Mouse (Mus musculus): ENCODE results near the gene Scarf1. TPM values are rescaled to one million over a fixed set of nuclear protein-coding genes. Genes with fewer than 3 reads are reported as not detected.

Gene Scarf1
- total and polyA plus RNA-seq, 2 experiments: 5.8 to 16.9 TPM

DNA sequence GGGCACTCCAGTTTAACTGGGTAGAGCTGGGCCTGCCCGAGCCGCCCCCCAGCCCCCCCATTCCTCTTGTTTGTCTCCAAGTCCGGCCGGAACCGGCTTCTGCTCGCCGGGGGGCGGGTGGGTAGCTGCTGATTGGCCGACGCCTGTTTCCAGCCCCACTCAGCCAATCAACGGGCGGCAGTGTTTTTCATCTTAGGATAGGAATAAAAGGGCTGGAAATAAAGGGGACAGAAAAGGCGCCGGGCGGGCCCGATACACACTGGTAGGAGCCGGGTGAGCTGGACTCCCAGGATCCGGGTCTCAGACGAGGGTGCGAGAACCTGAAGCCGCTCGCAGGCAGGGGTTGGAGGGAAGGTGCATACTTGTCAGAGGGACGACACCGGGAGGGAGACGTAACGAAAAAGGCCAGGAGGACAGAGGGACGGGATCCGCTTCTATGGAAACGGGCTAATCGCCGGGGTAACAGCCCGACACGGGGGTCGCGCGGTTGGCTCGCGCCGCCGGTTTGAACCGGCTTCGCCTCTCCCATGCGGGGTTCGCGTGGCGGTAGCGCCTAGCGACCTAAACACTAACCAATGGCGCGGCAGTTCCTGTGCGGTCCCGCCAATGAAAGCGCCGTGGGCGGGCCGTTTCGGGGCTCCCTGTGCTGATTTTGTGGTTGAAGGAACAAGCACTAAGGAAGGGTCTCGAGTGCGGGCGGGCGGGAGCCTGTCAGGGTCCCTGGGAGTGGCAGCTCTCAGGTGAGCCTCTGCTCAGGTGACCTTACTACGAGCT lies 18.3 kb downstream of the Scarf1 start, which contains the start of gene Slc43a2:
Slc43a2 (plus strand) TSS at position 226 of the 774 bp plus-strand sequence.
- Histone ChIP-seq H3K4me3 (ENCODE audit: insufficient read depth, low read depth, low read length) (peak within 1 kb of the TSS; percentile 86), H3K4me1 (ENCODE audit: control insufficient read depth, insufficient read depth, low read length) (peaks cover 5% of the 10 kb centered on the region), H3K79me2 (ENCODE audit: control insufficient read depth, insufficient read depth, low read length) (no peaks in the 10 kb centered on the region), H3K27me3 (ENCODE audit: control insufficient read depth, insufficient read depth, low read length) (no peaks in the 10 kb centered on the region), H3K36me3 (ENCODE audit: control insufficient read depth, insufficient read depth, low read length) (peaks cover 6% of the 10 kb centered on the region; the same call in 1 of the 2 replicates), H3K9ac (ENCODE audit: low read depth, low read length) (peak within 1 kb of the TSS; percentile 78), H3K27ac (replicated peaks; ENCODE audit: insufficient read depth, low read depth, low read length) (peak within 1 kb of the TSS; percentile 73)
- peak; percentile 63 for DNase-seq (ENCODE audit: extremely low read depth, low read depth, low spot score)
- WGBS: 1% methylated on average over 62 of the region's 62 CpGs
- 0 out of 2 replicates have a peak, but pooled peaks have one; percentile 13 for TF ChIP-seq POLR2A (IDR thresholded peaks at IDR 0.05; ENCODE audit: extremely low read depth, insufficient read depth, low read length)
- TF ChIP-seq CTCF (IDR thresholded peaks at IDR 0.05; ENCODE audit: low read depth, low read length): no peak

DNA sequence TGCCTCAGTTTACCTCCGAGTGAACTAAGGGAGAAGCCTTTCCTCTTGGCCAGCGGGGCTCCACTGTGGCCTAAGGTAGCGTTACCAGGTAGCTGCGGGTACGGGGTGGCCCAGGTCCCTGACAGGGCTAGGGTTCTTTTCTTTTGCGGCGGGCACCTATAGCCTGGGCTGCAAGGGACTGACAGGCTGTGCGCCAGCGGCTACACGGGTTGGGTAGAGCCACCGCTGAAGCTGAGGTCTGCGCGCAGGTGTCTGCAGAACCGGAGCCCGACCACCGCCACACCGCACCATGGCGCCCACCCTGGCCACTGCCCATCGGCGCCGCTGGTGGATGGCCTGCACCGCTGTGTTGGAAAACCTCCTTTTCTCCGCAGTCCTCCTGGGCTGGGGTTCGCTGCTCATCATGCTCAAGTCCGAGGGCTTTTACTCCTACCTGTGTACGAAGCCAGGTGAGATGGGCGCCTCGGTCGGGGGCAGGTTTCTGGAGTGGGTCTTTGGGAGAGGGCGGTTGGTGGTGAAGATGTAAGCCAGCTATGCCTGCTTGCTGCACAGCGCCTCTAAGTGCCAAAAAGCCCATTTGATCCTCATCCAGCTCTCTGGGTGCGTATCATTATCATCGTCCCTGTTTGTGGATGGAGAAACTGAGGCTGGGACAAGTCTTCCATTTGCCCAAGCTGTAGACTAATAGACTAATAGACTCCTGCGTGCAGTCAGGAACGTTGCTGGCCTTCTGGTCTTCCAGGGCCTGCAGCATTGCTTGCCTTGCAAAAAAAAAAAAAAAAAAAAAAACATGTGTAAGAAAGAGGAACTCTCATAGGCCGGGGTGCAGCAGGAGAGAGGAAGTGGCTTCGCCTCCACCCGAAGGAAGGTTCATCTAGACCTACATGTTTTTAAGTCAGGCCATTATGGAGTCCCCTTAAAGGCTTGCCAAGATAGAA lies 19.3 kb downstream of the Scarf1 start:
- TF ChIP-seq CTCF (IDR thresholded peaks at IDR 0.05; ENCODE audit: low read depth, low read length): no peak
- no peak for TF ChIP-seq POLR2A (IDR thresholded peaks at IDR 0.05; ENCODE audit: extremely low read depth, insufficient read depth, low read length)
- DNase-seq (ENCODE audit: extremely low read depth, low read depth, low spot score): peak; percentile 42
- peak overlapping the region; percentile 86 for H3K4me3 ChIP-seq (ENCODE audit: insufficient read depth, low read depth, low read length)
- H3K79me2 ChIP-seq (ENCODE audit: control insufficient read depth, insufficient read depth, low read length): no peaks in the 10 kb centered on the region
- H3K9ac ChIP-seq (ENCODE audit: low read depth, low read length): peak overlapping the region; percentile 75
- WGBS: 33% methylated on average over 38 of the region's 38 CpGs
- H3K27ac ChIP-seq (replicated peaks; ENCODE audit: insufficient read depth, low read depth, low read length): peak overlapping the region; percentile 55
- peaks cover 1% of the 10 kb centered on the region; the same call in 1 of the 2 replicates for H3K36me3 ChIP-seq (ENCODE audit: control insufficient read depth, insufficient read depth, low read length)
- peaks cover 5% of the 10 kb centered on the region for H3K4me1 ChIP-seq (ENCODE audit: control insufficient read depth, insufficient read depth, low read length)
- H3K27me3 ChIP-seq (ENCODE audit: control insufficient read depth, insufficient read depth, low read length): no peaks in the 10 kb centered on the region

DNA sequence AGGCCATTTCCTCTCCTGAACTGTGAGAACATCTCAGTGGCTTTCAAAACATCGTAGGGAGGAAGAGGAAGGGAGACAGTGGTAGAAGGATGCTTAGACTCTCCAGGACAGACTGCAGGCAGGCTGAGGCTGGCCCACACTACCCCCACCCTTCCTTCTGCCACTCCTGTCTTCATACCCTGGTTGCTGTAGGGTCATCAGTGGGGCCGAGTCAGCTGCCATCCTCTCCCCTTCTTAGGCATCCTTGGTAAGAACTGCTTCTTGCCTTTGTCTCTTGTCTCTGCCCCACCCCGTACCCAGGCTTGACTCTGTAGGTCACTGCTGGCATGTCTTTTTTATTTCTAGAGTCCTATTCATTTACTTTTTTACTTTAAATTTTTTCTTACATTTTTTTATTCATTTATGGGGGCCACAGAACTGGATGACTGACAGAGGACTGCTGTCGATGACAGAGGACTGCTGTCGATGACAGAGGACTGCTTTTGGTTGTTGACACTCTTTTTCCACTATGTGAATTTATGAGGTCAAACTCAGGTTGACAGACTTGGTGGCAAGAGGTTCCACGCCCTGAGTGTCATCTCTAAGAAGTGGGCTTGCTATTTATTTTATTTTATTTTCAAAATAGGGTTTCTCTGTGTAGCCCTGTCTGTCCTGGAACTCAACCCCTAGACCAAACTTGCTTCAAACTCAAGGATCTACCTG lies 20.1 kb downstream of the Scarf1 start:
- DNase-seq (ENCODE audit: extremely low read depth, low read depth, low spot score): no peak
- H3K4me3 ChIP-seq (ENCODE audit: insufficient read depth, low read depth, low read length): peak overlapping the region; percentile 22

DNA sequence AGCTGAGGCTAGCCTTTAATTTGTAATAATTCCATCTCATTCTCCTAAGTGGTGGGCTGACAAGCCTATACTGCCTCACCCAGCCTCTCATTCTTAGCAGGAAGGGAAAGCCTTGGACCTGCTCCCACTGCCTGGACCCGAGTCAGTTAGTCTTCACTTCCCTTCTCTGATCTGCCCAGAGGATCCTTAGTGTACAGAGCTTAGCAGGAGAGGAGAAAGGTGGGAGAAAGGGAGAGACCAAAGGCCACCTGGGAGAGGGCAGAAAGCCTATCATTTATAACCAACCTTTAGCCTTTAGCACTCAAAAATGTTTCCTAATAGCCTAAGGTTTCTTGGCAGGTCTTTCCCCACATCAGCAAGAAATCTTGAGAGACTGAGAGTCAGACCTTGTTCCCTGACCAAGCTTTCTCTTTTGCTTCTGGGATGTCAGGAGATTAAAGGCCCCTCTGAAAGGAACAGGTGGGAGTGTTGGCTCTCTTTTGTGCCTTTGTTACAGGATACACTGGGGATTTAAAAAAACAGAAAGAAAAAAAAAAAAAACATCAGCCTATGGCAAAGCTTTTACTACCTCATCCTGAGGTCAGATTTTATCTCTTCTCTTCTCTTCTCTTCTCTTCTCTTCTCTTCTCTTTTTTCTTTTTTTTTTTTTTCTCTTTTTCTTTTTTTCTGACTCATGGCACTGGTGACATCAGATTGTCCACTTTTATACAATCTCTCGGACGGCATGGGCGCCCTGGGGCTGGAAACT lies 21.1 kb downstream of the Scarf1 start:
- Histone ChIP-seq H3K36me3 (ENCODE audit: control insufficient read depth, insufficient read depth, low read length) (no peaks in the 10 kb centered on the region), H3K79me2 (ENCODE audit: control insufficient read depth, insufficient read depth, low read length) (no peaks in the 10 kb centered on the region), H3K9ac (ENCODE audit: low read depth, low read length) (no peak overlapping the region), H3K27me3 (ENCODE audit: control insufficient read depth, insufficient read depth, low read length) (no peaks in the 10 kb centered on the region), H3K4me3 (ENCODE audit: insufficient read depth, low read depth, low read length) (no peak overlapping the region), H3K4me1 (ENCODE audit: control insufficient read depth, insufficient read depth, low read length) (peaks cover 5% of the 10 kb centered on the region), H3K27ac (replicated peaks; ENCODE audit: insufficient read depth, low read depth, low read length) (peak overlapping the region; percentile 41)
- TF ChIP-seq POLR2A (IDR thresholded peaks at IDR 0.05; ENCODE audit: extremely low read depth, insufficient read depth, low read length) (no peak), CTCF (IDR thresholded peaks at IDR 0.05; ENCODE audit: low read depth, low read length) (no peak)
- 69% methylated on average over 4 of the region's 4 CpGs for WGBS
- peak; percentile 10 for DNase-seq (ENCODE audit: extremely low read depth, low read depth, low spot score)

More for the DNA sequence above, 20.1 kb downstream of the Scarf1 start:
- H3K27me3 ChIP-seq (ENCODE audit: control insufficient read depth, insufficient read depth, low read length): no peaks in the 10 kb centered on the region
- no peaks in the 10 kb centered on the region for H3K79me2 ChIP-seq (ENCODE audit: control insufficient read depth, insufficient read depth, low read length)
- WGBS: 63% methylated on average over 6 of the region's 6 CpGs
- H3K27ac ChIP-seq (replicated peaks; ENCODE audit: insufficient read depth, low read depth, low read length): peak overlapping the region; percentile 55
- 0 out of 2 replicates have a peak, but pooled peaks cover 1% of the 10 kb centered on the region for H3K36me3 ChIP-seq (ENCODE audit: control insufficient read depth, insufficient read depth, low read length)
- TF ChIP-seq POLR2A (IDR thresholded peaks at IDR 0.05; ENCODE audit: extremely low read depth, insufficient read depth, low read length) (no peak), CTCF (IDR thresholded peaks at IDR 0.05; ENCODE audit: low read depth, low read length) (no peak)
- H3K4me1 ChIP-seq (ENCODE audit: control insufficient read depth, insufficient read depth, low read length): peaks cover 5% of the 10 kb centered on the region
- peak overlapping the region; percentile 40 for H3K9ac ChIP-seq (ENCODE audit: low read depth, low read length)
